Mouse (Mus musculus): Measurements from ENCODE around the gene Mdk.

DNA sequence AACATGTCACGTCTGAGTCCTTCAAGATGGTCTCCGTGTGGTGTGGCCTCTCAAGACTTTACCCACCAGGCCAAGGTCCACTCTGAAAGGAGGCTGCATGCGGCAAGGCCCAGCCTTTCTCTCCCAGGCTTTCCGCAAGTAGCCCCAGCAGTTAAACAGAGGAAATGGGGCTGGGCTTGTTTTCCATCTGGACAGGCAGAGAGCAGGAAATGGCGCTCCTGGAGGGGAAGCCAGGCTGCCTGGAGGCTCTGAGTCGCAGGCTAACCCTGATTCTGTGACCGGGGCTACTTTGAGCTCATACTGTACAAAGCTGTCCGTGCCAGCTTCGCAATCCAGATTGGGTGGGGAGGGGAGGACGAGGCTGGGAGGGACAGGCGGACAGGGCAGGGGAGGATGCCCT is 35.9 kb upstream of the Mdk start:
- TF ChIP-seq CTCF (IDR thresholded peaks at IDR 0.05; ENCODE audit: low read depth) (no peak), EP300 (IDR thresholded peaks at IDR 0.05; ENCODE audit: low read depth) (peak; percentile 91)
